Mouse (Mus musculus) E14TG2a.4 (cell line): ENCODE results near the gene Ppp6r2.

ENCODE experiments used
- CTCF ChIP-seq: conservative IDR thresholded peaks from 2 replicates; pipeline ENCODE4 v1.5.1; 2014; ENCODE audit warnings: low read length
- NANOG ChIP-seq: IDR thresholded peaks from 2 replicates; pipeline ENCODE4 v1.6.1; 2014; ENCODE audit warnings: borderline replicate concordance, low read length, mixed read lengths

GRCm38 (mm10) chr15:89314511-89315189, 103.3 kb downstream of the Ppp6r2 start:
- TF ChIP-seq CTCF (no peak), NANOG (no peak)
